Mouse (Mus musculus) brain, adult 2 months (tissue): ENCODE data around the gene S100b.

Experiments
- DNase-seq: peaks from one replicate; pipeline ENCODE4 v3.0.0; 2011; ENCODE audit warnings: low read depth, low spot score

The S100b gene

DNA sequence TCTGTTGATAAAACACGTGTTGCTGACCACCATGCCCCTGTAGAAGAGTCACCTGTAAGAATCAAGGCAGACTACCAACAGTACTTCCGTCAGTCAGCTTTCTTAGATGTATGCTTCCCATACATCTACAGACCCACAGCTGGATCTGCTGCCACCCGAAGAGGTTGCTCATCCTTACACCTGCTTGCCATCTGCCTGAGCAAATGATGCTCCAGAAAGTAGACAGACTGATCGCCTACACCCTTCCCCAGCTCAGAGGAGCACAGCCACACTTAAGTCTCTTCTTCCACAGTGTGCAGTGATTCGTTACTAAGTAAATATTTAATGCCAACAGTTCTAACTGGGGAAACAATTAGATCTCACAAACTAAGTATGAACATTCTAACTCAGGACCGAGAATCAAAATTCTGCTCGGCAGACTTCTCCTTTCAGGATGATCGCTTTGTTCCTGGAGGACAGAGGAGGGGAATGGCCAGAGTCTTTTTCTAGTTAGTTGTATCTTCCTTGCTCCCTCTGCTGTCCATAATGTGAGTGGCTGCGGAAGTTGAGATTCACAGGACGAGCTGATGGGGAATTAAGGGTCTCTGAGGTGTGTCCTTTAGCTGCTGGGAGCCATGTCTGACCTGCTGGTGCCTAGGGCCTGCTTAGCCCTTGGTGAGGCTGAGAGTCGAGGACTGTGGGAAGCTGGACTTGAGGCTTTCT lies 6.9 kb downstream of the S100b start:
- DNase-seq = peak; percentile 66

GRCm38 (mm10) chr10:76261447-76261846 lies 7.8 kb downstream of the S100b start:
- DNase-seq = no peak

GRCm38 (mm10) chr10:76262431-76262830 lies 8.8 kb downstream of the S100b start:
- DNase-seq = peak; percentile 29

GRCm38 (mm10) chr10:76271238-76271637 lies 17.6 kb downstream of the S100b start:
- peak; percentile 48 for DNase-seq

- DNase-seq = peak; percentile 28
These were observed 21.6 kb downstream of the S100b start for GRCm38 (mm10) chr10:76275256-76275655.

GRCm38 (mm10) chr10:76278541-76279097 lies 25.0 kb downstream of the S100b start:
- no peak for DNase-seq

DNA sequence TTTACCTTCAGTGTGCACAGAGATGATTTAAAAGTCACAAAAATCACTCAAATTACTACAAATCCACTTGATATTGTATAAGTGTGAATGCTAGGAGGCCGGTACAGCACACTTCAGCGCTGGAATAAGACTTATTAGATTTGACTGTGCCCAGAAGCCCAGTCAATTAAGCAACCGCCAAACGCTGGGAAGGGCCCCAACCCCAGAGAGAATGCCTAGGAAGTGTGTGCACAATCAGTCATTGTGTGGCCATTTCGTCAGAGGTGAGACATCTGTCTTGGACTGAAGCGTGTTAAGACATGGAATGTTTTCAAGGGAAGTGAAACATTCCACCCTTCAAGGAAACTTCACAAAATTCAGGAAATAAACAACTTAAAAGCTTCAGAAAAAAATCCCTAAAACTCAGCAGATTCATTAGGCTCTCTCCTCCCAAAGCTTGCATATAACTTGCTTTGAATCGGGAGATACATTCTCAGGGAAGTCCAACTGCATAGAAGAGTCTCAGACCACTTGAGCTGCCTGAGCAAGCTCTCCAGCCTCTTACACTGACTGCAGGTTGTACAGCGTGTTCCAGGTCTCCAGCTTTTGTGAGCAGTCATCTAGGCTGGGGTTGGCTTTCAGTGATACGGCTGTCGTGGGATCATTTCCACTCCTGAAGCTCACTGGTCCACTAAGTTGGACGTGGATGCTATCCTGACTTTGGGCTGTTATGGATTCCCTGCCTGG lies 34.8 kb downstream of the S100b start:
- DNase-seq = no peak

DNA sequence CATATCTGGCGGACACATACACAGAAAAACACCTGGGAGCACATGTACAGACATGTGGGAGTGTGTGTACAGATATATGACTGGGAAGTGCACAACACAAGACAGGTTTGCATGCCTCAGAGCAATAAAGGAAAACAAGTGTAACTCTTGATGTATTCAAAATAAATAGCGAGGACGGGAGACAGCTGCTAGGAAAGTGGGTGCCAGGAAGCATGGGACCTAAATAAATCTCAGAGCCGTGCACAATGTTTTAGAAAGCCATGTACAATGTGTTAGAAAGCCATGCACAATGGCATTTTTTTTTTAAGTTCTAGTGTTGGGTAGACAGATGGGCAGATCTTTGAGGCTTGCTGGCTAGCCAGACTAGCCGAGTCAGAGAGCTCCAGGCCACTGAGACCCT lies 35.4 kb downstream of the S100b start:
- peak; percentile 63 for DNase-seq

DNA sequence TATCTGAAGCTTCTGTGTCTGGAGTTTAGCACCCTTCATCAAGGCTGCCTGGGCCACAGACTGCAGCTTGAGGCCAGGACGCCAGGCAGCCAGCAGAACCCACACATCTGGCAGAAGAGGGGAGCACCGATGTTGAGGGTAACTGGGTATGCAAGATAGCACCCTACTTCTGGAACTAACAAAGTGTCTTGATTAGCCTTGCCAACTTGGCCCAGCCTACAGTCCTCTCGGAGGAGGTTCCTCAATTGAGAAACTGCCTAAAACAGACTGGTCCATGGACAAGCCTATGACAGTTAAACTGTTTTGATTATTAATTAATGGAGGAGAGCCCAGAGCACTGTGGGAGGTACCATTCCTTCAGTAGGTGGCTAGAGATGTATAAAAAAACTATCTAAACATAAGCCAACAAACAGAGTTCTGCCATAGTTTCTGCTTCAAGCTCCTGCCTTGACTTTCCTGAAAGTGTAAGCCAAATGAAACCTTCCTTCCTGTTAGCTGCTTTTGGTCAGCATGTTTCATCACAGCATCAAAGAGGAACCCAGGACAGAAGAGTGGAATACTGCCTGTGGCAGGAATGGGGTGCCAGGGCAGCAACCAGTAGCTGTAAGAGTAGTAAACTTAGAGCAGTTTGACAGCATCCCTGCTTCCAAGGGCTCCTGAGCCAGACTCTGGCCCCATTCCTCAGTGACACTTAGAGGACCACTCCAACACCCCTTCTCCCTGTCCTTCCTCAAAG lies 36.5 kb downstream of the S100b start:
- no peak for DNase-seq

- no peak for DNase-seq
These were observed 39.6 kb downstream of the S100b start for GRCm38 (mm10) chr10:76293222-76293621.

DNA sequence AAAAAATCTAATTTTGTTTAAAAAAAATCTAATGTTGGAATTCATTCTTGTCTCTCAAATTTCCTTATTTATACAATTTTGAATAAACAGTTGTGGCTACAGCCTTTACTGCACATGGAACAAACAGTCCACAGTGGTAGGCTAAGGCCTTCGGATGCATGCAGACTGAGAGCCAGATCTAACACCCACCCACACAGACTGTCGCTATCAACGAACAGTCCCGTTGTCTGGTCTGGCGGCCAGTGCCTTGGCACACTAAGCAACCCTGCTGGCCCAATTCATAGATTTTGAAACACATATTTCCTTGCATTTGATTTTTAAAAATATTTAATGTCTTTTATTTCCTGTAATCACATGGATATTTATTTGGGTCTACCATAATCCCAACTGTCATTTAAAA lies 46.5 kb downstream of the S100b start:
- DNase-seq = peak; percentile 20

DNA sequence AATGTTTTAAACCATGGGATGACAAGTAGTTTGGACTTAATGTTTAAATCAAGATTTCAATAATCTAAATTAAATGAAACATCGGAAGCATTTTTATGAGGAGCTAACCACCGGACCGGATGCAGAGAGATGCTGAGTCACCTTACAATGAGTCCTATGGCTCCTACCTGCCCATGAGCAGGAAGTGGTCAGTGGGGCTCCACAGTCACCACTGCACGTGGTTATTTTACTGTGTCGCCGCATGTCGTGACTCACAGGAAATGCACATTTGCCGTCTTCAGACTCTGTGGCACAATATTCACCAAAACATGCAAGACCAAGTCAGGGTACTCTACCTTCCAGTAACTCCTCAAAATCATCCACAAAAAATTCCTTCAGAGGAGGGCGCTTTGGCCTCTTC lies 53.1 kb downstream of the S100b start:
- DNase-seq = no peak
